Mouse (Mus musculus): ENCODE results near the gene Dbp. TPM values are rescaled to one million over a fixed set of nuclear protein-coding genes. Genes with fewer than 3 reads are reported as not detected.

The Dbp gene
- total RNA-seq, 1 experiment, result 10.0 TPM

GRCm38 (mm10) chr7:45707375-45707967, 2.6 kb downstream of the Dbp start:
- DNase-seq (ENCODE audit: low read depth, low spot score), result peak; percentile 87
- peaks cover 18% of the 10 kb centered on the region; the same call in 1 of the 2 replicates for H3K36me3 ChIP-seq (ENCODE audit: control insufficient read depth, insufficient read depth, low read length, poor library complexity, severe bottlenecking)
- peak overlapping the region; percentile 56 to 70 for H3K4me3 ChIP-seq (ENCODE audit: insufficient read depth in 1 of 2, low read depth in 1 of 2, low read length in 2 of 2, poor library complexity in 1 of 2, severe bottlenecking in 1 of 2)
- H3K27ac ChIP-seq (ENCODE audit: insufficient read depth, low read depth, low read length, poor library complexity, severe bottlenecking), result peak overlapping the region; percentile 56
- in situ Hi-C loops (cut with MboI; ENCODE audit: low sequenced_read_pairs in 2 of 2, unreplicated experiment in 2 of 2), result no loop called here
- TF ChIP-seq CHD2 (IDR thresholded peaks at IDR 0.05; ENCODE audit: low read depth, low read length) (0 out of 2 replicates have a peak, but pooled peaks have one; percentile 15), MAFK (IDR thresholded peaks at IDR 0.05; ENCODE audit: insufficient read depth, low read depth, low read length) (no peak)
- H3K9ac ChIP-seq (ENCODE audit: insufficient read depth, low read depth, low read length, poor library complexity, severe bottlenecking), result peak overlapping the region; percentile 72
- H3K4me1 ChIP-seq (ENCODE audit: control insufficient read depth in 2 of 2, insufficient read depth in 2 of 2, low read length in 2 of 2, poor library complexity in 1 of 2), result peaks cover 5 to 33% of the 10 kb centered on the region in 2 experiments; a peak in 3 of 4 replicates
- no peaks in the 10 kb centered on the region for H3K9me3 ChIP-seq (ENCODE audit: control insufficient read depth, insufficient read depth, low read depth, low read length)

- Histone ChIP-seq H3K4me1 (ENCODE audit: control insufficient read depth in 2 of 2, insufficient read depth in 2 of 2, low read length in 2 of 2, poor library complexity in 1 of 2) (peaks cover 5 to 34% of the 10 kb centered on the region in 2 experiments; a peak in 3 of 4 replicates), H3K27ac (ENCODE audit: insufficient read depth, low read depth, low read length, poor library complexity, severe bottlenecking) (peak overlapping the region; percentile 15; the same call in 1 of the 2 replicates), H3K4me3 (ENCODE audit: insufficient read depth in 1 of 2, low read depth in 1 of 2, low read length in 2 of 2, poor library complexity in 1 of 2, severe bottlenecking in 1 of 2) (peak overlapping the region; percentile 56 to 70; a peak in 3 of 4 replicates), H3K9me3 (ENCODE audit: control insufficient read depth, insufficient read depth, low read depth, low read length) (no peaks in the 10 kb centered on the region), H3K36me3 (ENCODE audit: control insufficient read depth, insufficient read depth, low read length, poor library complexity, severe bottlenecking) (peaks cover 26% of the 10 kb centered on the region), H3K9ac (ENCODE audit: insufficient read depth, low read depth, low read length, poor library complexity, severe bottlenecking) (peak overlapping the region; percentile 72; the same call in 1 of the 2 replicates)
- in situ Hi-C loops (cut with MboI; ENCODE audit: low sequenced_read_pairs in 2 of 2, unreplicated experiment in 2 of 2), result no loop called here
- TF ChIP-seq HCFC1 (IDR thresholded peaks at IDR 0.05; ENCODE audit: borderline replicate concordance, insufficient read depth, low read length), result no peak
- TF ChIP-seq CHD2 (IDR thresholded peaks at IDR 0.05; ENCODE audit: low read depth, low read length), result no peak
- TF ChIP-seq MAFK (IDR thresholded peaks at IDR 0.05; ENCODE audit: insufficient read depth, low read depth, low read length), result no peak
- TF ChIP-seq ZC3H11A (IDR thresholded peaks at IDR 0.05; ENCODE audit: borderline replicate concordance, low read depth, low read length), result no peak
- TF ChIP-seq ZNF384 (IDR thresholded peaks at IDR 0.05; ENCODE audit: low read depth, low read length), result no peak
- DNase-seq (ENCODE audit: low read depth, low spot score), result no peak
Observed at GRCm38 (mm10) chr7:45708221-45708761, 3.4 kb downstream of the Dbp start.

GRCm38 (mm10) chr7:45709036-45709435, 4.1 kb downstream of the Dbp start:
- TF ChIP-seq ZNF384 (IDR thresholded peaks at IDR 0.05; ENCODE audit: low read depth, low read length) (no peak), ZC3H11A (IDR thresholded peaks at IDR 0.05; ENCODE audit: borderline replicate concordance, low read depth, low read length) (no peak), MAFK (IDR thresholded peaks at IDR 0.05; ENCODE audit: insufficient read depth, low read depth, low read length) (no peak), CHD2 (IDR thresholded peaks at IDR 0.05; ENCODE audit: low read depth, low read length) (no peak), HCFC1 (IDR thresholded peaks at IDR 0.05; ENCODE audit: borderline replicate concordance, insufficient read depth, low read length) (no peak)
- in situ Hi-C loops (cut with MboI; ENCODE audit: low sequenced_read_pairs in 2 of 2, unreplicated experiment in 2 of 2), result no loop called here
- no peak for DNase-seq (ENCODE audit: low read depth, low spot score)
- no peak overlapping the region for H3K27ac ChIP-seq (ENCODE audit: insufficient read depth, low read depth, low read length, poor library complexity, severe bottlenecking)
- H3K9me3 ChIP-seq (ENCODE audit: control insufficient read depth, insufficient read depth, low read depth, low read length), result no peaks in the 10 kb centered on the region
- no peak overlapping the region for H3K4me3 ChIP-seq (ENCODE audit: insufficient read depth in 1 of 2, low read depth in 1 of 2, low read length in 2 of 2, poor library complexity in 1 of 2, severe bottlenecking in 1 of 2)
- no peak overlapping the region for H3K9ac ChIP-seq (ENCODE audit: insufficient read depth, low read depth, low read length, poor library complexity, severe bottlenecking)
- H3K36me3 ChIP-seq (ENCODE audit: control insufficient read depth, insufficient read depth, low read length, poor library complexity, severe bottlenecking), result peaks cover 29% of the 10 kb centered on the region
- peaks cover 5 to 32% of the 10 kb centered on the region in 2 experiments; a peak in 3 of 4 replicates for H3K4me1 ChIP-seq (ENCODE audit: control insufficient read depth in 2 of 2, insufficient read depth in 2 of 2, low read length in 2 of 2, poor library complexity in 1 of 2)

GRCm38 (mm10) chr7:45709677-45710355, 4.9 kb downstream of the Dbp start:
- in situ Hi-C loops (cut with MboI; ENCODE audit: low sequenced_read_pairs in 2 of 2, unreplicated experiment in 2 of 2), result no loop called here
- no peak overlapping the region for H3K4me3 ChIP-seq (ENCODE audit: insufficient read depth in 1 of 2, low read depth in 1 of 2, low read length in 2 of 2, poor library complexity in 1 of 2, severe bottlenecking in 1 of 2)
- no peak for TF ChIP-seq CHD2 (IDR thresholded peaks at IDR 0.05; ENCODE audit: low read depth, low read length)
- no peak for TF ChIP-seq HCFC1 (IDR thresholded peaks at IDR 0.05; ENCODE audit: borderline replicate concordance, insufficient read depth, low read length)
- no peak for TF ChIP-seq ZNF384 (IDR thresholded peaks at IDR 0.05; ENCODE audit: low read depth, low read length)
- no peak for TF ChIP-seq ZC3H11A (IDR thresholded peaks at IDR 0.05; ENCODE audit: borderline replicate concordance, low read depth, low read length)
- no peak for TF ChIP-seq MAFK (IDR thresholded peaks at IDR 0.05; ENCODE audit: insufficient read depth, low read depth, low read length)
- H3K9me3 ChIP-seq (ENCODE audit: control insufficient read depth, insufficient read depth, low read depth, low read length), result no peaks in the 10 kb centered on the region
- no peak overlapping the region for H3K9ac ChIP-seq (ENCODE audit: insufficient read depth, low read depth, low read length, poor library complexity, severe bottlenecking)
- H3K36me3 ChIP-seq (ENCODE audit: control insufficient read depth, insufficient read depth, low read length, poor library complexity, severe bottlenecking), result peaks cover 29% of the 10 kb centered on the region
- H3K27ac ChIP-seq (ENCODE audit: insufficient read depth, low read depth, low read length, poor library complexity, severe bottlenecking), result no peak overlapping the region
- H3K4me1 ChIP-seq (ENCODE audit: control insufficient read depth in 2 of 2, insufficient read depth in 2 of 2, low read length in 2 of 2, poor library complexity in 1 of 2), result peaks cover 5 to 36% of the 10 kb centered on the region in 2 experiments; a peak in 3 of 4 replicates
- no peak for DNase-seq (ENCODE audit: low read depth, low spot score)

Measured in ES-E14 (cell line).